Mouse (Mus musculus) midbrain, embryonic 12.5 days (tissue): ENCODE results near the gene Stk32b. TPM values are rescaled to one million over a fixed set of nuclear protein-coding genes. Genes with fewer than 3 reads are reported as not detected.

ENCODE experiments used
- ATAC-seq: fragments of 200-750 bp; cut with Nextera tagmentation; 2 replicates; pipeline ENCODE4 v1.8.0; 2017; ENCODE audit warnings: low read depth, moderate TSS enrichment, moderate library complexity; ENCODE audit not compliant: low FRiP score
- H3K27ac ChIP-seq: fragments of 300-500 bp; sonication (generic); replicated peaks from 2 replicates; pipeline ENCODE4 v1.5.1; 2016; ENCODE audit warnings: mild to moderate bottlenecking
- H3K27me3 ChIP-seq: fragments of 300-500 bp; sonication (generic); 2 replicates; pipeline ENCODE4 v1.6.1; 2016; ENCODE audit warnings: mild to moderate bottlenecking
- H3K36me3 ChIP-seq: fragments of 300-500 bp; sonication (generic); 2 replicates; pipeline ENCODE4 v1.6.1; 2016
- H3K4me1 ChIP-seq: fragments of 300-500 bp; sonication (generic); 2 replicates; pipeline ENCODE4 v1.6.1; 2016
- H3K4me2 ChIP-seq: fragments of 300-500 bp; sonication (generic); replicated peaks from 2 replicates; pipeline ENCODE4 v1.6.1; 2016; ENCODE audit warnings: mild to moderate bottlenecking, moderate library complexity
- H3K4me3 ChIP-seq: fragments of 300-500 bp; sonication (generic); 2 replicates; pipeline ENCODE4 v1.5.1; 2016; ENCODE audit warnings: mild to moderate bottlenecking
- H3K9ac ChIP-seq: fragments of 300-500 bp; sonication (generic); replicated peaks from 2 replicates; pipeline ENCODE4 v1.6.1; 2016; ENCODE audit warnings: mild to moderate bottlenecking, moderate library complexity
- H3K9me3 ChIP-seq: fragments of 300-500 bp; sonication (generic); 2 replicates; pipeline ENCODE4 v1.6.1; 2016; ENCODE audit warnings: mild to moderate bottlenecking
- WGBS: fragments of 180-500 bp; shearing (Covaris S2); methylation state at CpG from one replicate; pipeline ENCODE4 v1.1.7; 2016; 5-methylcytosine and 5-hydroxymethylcytosine counted together
- polyA plus RNA-seq: library from polyadenylated mRNA; unstranded; fragments of >200 nt; fragmentation: Nextera tagmentation; extraction: Ambion mirVana; gene quantifications from 2 replicates; pipeline ENCODE4 v1.2.1, GENCODE M21; 2016

Gene Stk32b
- polyA plus RNA-seq, 1 experiment from 2014 or later, result 5.9 TPM

DNA sequence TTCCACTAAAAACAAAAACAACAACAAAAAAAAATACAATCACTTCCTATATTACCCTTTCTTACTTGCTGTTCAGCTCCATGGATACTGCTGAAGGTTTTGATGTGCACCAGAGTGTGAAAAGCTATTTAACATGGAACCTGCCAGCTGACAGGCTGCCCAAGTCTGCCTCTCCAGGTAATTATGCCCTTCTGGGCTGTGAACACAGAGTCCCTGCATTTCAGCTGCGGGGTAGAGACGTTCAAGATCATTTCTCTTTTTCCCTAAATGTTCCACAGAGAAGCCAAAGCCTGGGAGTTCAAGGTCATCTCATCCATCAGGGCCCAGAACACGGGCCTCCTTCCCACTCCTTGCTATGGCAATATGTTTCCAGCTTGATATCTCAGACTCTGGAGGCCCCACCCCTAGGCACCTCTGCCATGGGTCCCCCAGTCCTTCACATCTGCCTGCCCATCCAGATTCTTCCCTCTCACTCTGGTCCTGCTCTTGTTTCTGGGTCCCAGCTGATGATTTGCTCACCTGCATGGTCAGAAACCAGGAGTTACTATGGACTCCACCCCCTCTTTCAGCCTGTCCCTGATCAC is 244.9 kb downstream of the Stk32b start:
- H3K4me2 ChIP-seq, result no peak overlapping the region
- H3K4me1 ChIP-seq, result no peaks in the 10 kb centered on the region
- no peak overlapping the region for H3K27ac ChIP-seq
- H3K9me3 ChIP-seq, result no peaks in the 10 kb centered on the region
- no peaks in the 10 kb centered on the region for H3K36me3 ChIP-seq
- ATAC-seq, result no peak
- H3K27me3 ChIP-seq, result no peaks in the 10 kb centered on the region
- 82% methylated on average over 3 of the region's 3 CpGs for WGBS
- H3K9ac ChIP-seq, result no peak overlapping the region
- H3K4me3 ChIP-seq, result no peak overlapping the region

DNA sequence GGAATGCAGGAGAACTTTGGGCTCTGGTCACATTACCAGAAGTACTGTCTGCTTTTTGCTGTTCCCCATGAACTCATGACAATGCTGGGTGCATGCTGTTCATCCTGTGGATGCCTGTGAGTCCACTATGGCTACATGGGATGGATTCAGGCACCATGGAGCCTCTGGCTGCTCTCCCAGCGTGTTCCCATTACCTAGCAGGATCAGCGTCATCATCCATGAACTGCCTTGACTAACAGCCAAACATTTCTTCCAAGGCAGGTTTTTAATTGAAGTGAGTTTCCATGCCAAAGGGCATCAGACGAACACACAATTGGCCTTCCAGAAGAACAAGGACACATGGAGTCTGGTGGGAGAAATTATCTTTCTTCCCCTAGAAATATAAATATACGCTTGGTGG is 245.4 kb downstream of the Stk32b start:
- no peak for ATAC-seq
- no peak overlapping the region for H3K4me2 ChIP-seq
- WGBS, result 80% methylated on average over 4 of the region's 4 CpGs

DNA sequence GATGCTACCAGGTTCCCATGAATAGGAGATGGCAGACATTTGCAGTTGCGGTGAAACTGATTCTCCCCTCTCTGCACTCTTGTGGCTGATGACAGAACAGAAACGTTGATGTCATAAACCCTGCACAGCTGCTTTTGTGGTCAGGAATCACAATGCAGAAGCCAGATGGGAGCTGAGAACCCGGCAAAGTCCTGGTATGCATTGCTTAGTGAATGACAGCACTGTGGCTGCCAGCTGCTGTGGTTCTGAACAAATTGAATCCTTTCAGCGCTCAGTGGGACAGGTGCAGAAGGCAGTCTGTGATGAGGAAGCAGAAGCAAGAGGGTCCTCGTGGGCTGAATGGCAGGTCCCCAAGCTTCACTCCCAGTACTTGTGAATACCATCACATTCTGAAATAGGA is 247.9 kb downstream of the Stk32b start:
- ATAC-seq, result no peak
- 76% methylated on average over 5 of the region's 5 CpGs for WGBS
- no peak overlapping the region for H3K4me2 ChIP-seq
- no peaks in the 10 kb centered on the region for H3K27me3 ChIP-seq
- H3K27ac ChIP-seq, result no peak overlapping the region
- H3K9me3 ChIP-seq, result no peaks in the 10 kb centered on the region
- no peaks in the 10 kb centered on the region for H3K36me3 ChIP-seq
- no peaks in the 10 kb centered on the region for H3K4me1 ChIP-seq
- H3K4me3 ChIP-seq, result no peak overlapping the region
- H3K9ac ChIP-seq, result no peak overlapping the region

More for the DNA sequence above, 245.4 kb downstream of the Stk32b start:
- Histone ChIP-seq H3K27ac (no peak overlapping the region), H3K36me3 (no peaks in the 10 kb centered on the region), H3K9ac (no peak overlapping the region), H3K9me3 (no peaks in the 10 kb centered on the region), H3K4me3 (no peak overlapping the region), H3K4me1 (no peaks in the 10 kb centered on the region), H3K27me3 (no peaks in the 10 kb centered on the region)

DNA sequence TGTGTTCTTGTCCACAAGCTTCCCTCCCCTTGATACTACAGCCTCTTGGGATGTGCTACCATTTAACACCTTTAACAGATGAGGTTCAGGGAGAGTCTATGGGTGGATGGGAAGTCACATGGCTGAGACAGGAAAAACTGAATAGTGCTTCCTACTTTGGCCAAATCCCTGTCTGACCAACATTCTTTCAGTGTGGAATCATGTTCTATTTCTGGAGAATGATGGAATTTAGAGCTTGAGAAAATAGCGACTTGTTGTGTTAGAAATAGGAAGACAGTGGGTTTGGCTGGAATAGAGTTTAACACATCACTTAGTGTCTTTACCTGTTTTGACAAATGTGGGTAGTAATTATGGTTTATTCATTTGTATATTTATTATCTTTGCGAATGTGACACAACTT is 249.3 kb downstream of the Stk32b start:
- H3K9ac ChIP-seq, result no peak overlapping the region
- no peaks in the 10 kb centered on the region for H3K27me3 ChIP-seq
- no peaks in the 10 kb centered on the region for H3K4me1 ChIP-seq
- H3K4me2 ChIP-seq, result no peak overlapping the region
- H3K4me3 ChIP-seq, result no peak overlapping the region
- no peaks in the 10 kb centered on the region for H3K36me3 ChIP-seq
- no peak for ATAC-seq
- WGBS, result 82% methylated on average over 2 of the region's 2 CpGs
- H3K9me3 ChIP-seq, result no peaks in the 10 kb centered on the region
- H3K27ac ChIP-seq, result no peak overlapping the region

DNA sequence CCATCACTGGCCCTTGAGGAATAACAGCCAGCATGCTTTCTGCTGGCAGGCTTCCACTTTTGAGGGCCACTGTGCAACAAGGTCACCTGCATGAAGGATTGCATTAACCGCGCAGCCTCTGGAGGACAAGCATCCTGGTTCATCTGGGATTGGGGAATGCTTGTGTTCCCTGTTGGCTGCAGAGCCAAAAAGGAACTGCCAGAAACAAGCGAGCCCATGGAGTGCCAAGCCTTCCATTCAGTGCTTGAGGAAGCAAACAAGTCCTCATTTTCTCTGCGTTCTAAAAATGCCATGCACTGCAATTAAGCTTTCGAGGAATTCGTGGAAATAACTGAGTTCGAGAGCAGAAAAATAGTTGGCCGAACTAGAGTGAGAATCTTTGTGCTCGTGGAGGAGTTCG is 251.5 kb downstream of the Stk32b start:
- no peak for ATAC-seq
- WGBS, result 93% methylated on average over 10 of the region's 10 CpGs

DNA sequence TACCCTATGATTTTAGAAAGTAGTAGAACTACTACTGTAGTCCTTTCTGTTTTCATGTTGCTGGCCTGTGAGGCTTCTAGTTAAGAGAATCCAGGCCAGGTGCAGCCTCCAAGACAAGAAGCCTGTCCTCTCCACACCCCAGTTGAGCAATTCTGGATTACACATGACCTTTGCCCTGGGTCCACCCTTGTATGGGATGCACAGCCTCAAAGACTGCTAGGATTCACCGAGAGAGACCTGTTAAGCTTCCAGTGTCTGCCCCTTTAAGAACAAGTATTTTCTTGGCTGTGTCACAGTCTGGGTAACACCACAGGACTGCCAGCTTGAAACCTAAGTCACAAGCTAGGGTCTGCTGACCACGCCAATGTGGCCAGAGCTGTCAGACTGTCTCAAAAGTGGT is 258.7 kb downstream of the Stk32b start:
- no peaks in the 10 kb centered on the region for H3K9me3 ChIP-seq
- ATAC-seq, result no peak
- 72% methylated on average over 2 of the region's 2 CpGs for WGBS

More for the DNA sequence above, 251.5 kb downstream of the Stk32b start:
- Histone ChIP-seq H3K9me3 (no peaks in the 10 kb centered on the region), H3K27me3 (no peaks in the 10 kb centered on the region), H3K4me1 (no peaks in the 10 kb centered on the region), H3K4me3 (no peak overlapping the region), H3K27ac (no peak overlapping the region), H3K36me3 (no peaks in the 10 kb centered on the region), H3K4me2 (no peak overlapping the region), H3K9ac (no peak overlapping the region)

DNA sequence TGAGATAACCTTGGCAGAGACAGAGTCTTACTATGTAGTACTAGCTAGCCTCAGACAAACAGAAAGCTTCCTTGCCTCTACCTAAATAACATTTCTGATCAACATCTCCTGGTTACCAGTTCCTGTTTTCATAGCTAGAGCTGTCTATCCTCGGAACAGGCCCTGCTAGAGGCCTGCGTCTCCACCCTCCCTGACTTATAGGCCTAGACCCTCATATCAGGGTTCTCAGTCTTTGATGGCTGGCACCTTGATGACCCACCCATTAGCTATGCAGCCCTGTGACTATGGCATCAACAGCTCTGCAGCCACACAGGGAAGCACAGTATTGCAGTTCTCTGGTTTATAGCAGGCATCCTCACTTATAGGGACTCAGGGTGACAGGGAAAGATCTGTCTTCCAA is 259.1 kb downstream of the Stk32b start:
- Histone ChIP-seq H3K27ac (no peak overlapping the region), H3K9ac (no peak overlapping the region), H3K36me3 (no peaks in the 10 kb centered on the region), H3K4me2 (no peak overlapping the region), H3K4me1 (no peaks in the 10 kb centered on the region), H3K4me3 (no peak overlapping the region), H3K9me3 (no peaks in the 10 kb centered on the region), H3K27me3 (no peaks in the 10 kb centered on the region)
- WGBS, result 86% methylated on average over 2 of the region's 2 CpGs
- no peak for ATAC-seq

More for the DNA sequence above, 258.7 kb downstream of the Stk32b start:
- H3K4me2 ChIP-seq, result no peak overlapping the region
- no peak overlapping the region for H3K9ac ChIP-seq
- H3K4me3 ChIP-seq, result no peak overlapping the region
- no peaks in the 10 kb centered on the region for H3K27me3 ChIP-seq
- H3K27ac ChIP-seq, result no peak overlapping the region
- H3K4me1 ChIP-seq, result no peaks in the 10 kb centered on the region
- no peaks in the 10 kb centered on the region for H3K36me3 ChIP-seq

DNA sequence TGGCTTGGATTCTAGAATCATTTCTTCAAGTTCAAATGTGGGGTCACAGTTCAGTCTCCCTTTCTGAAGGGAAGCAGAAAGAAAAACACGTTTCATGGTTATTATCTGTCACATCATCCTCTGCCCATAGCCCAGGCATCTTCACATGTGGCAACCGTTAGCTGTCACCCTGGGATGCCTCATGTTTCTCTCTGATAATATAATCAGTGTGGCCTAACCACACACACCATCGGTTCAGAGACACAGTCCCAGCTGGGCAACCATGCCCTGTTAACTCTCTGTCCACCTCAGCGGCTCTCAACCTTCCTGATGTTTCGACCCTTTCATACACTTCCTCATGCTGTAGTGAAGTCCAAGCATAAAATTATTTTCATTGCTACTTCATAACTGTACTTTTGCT is 259.8 kb downstream of the Stk32b start:
- Histone ChIP-seq H3K4me1 (no peaks in the 10 kb centered on the region), H3K27ac (no peak overlapping the region), H3K27me3 (no peaks in the 10 kb centered on the region), H3K9me3 (no peaks in the 10 kb centered on the region), H3K36me3 (no peaks in the 10 kb centered on the region), H3K9ac (no peak overlapping the region), H3K4me3 (no peak overlapping the region), H3K4me2 (no peak overlapping the region)
- no peak for ATAC-seq
- 86% methylated on average over 5 of the region's 5 CpGs for WGBS

DNA sequence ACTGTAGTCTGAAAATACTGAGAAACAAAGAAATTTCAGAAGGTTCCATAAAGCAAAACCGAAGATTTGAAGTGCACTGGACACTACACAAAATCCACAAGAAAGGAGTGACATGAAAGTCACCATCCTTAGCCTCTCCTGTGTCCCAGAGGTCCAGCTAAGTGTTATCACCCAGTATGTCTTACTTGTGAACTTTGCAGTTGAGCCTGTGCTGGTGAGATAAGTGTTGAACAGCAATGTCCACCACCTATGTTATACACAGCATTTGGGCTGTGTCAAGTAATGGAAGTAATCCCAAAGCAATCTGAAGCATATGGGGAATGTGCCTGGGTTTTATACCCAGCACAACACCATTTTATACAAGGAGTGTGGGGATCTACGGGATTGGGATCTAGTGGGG is 260.4 kb downstream of the Stk32b start:
- no peaks in the 10 kb centered on the region for H3K4me1 ChIP-seq
- H3K9ac ChIP-seq, result no peak overlapping the region
- no peak overlapping the region for H3K4me2 ChIP-seq
- no peaks in the 10 kb centered on the region for H3K36me3 ChIP-seq
- H3K9me3 ChIP-seq, result no peaks in the 10 kb centered on the region
- ATAC-seq, result no peak
- 80% methylated on average over 2 of the region's 2 CpGs for WGBS
- no peak overlapping the region for H3K27ac ChIP-seq
- no peaks in the 10 kb centered on the region for H3K27me3 ChIP-seq
- H3K4me3 ChIP-seq, result no peak overlapping the region

DNA sequence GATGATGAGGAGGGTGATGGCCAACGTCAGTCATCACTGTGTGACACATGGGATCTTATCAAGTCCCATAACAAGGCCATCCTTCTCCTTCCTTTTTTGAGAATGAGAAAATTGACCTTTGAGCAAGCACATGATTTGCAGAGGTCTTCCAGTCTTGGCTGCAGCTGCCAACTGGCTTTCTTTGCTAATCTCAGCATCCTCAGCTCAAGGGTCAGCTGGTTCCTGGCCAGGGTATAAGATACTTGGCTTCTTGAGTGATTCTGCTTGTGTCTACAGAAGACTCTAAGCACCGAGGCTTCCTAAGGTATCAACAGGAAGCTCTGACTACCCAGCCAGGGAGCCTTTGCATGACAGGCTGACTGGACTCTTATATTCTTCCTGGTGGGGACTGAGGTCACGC is 269.4 kb downstream of the Stk32b start:
- ATAC-seq, result no peak
- WGBS, result 83% methylated on average over 3 of the region's 3 CpGs
- Histone ChIP-seq H3K9me3 (no peaks in the 10 kb centered on the region), H3K27me3 (no peaks in the 10 kb centered on the region), H3K9ac (no peak overlapping the region), H3K27ac (no peak overlapping the region), H3K4me3 (no peak overlapping the region), H3K36me3 (no peaks in the 10 kb centered on the region), H3K4me2 (no peak overlapping the region), H3K4me1 (no peaks in the 10 kb centered on the region)

DNA sequence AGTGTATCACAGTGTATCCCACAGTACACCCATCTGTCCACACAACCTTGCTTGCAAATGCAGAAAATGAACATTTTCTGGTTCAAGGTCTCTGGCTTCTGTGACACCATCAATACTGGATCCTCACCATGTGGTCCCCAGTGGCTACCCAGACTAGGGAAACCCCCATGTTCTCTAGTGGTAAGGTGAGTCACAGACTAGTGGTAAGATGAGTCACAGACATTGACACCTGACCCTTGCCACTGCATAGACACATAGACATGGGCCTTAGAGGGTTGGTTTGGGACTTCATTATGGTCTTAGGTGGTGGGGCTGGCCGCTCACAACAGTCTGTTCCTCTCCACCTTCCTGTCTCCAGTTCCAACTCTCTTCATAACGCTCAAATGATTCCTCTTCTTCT is 274.2 kb downstream of the Stk32b start:
- H3K36me3 ChIP-seq, result no peaks in the 10 kb centered on the region
- ATAC-seq, result no peak
- no peak overlapping the region for H3K4me2 ChIP-seq
- no peaks in the 10 kb centered on the region for H3K9me3 ChIP-seq
- no peaks in the 10 kb centered on the region for H3K27me3 ChIP-seq
- H3K9ac ChIP-seq, result no peak overlapping the region
- no peaks in the 10 kb centered on the region for H3K4me1 ChIP-seq
- H3K27ac ChIP-seq, result no peak overlapping the region
- H3K4me3 ChIP-seq, result no peak overlapping the region
- 74% methylated on average over 2 of the region's 2 CpGs for WGBS

DNA sequence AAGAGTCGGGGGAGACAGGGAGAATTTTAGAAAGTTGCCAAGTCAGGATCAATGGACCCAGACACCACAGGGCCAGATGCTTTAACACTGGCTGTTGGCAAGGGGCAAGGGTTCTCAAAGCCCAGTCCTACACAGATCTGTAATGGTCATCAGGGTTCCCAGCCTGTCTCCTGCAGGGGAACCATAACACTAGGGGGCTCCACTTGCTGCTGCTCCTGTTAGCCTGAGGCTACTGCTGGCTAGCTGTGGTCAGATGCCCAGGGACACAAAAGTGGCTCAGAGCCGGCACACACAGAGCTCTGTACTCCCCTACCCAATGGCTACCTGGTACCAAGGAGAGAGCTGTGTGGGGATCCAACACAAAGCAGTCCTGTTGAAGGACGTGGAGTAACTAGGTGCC is 281.6 kb downstream of the Stk32b start:
- H3K9ac ChIP-seq, result no peak overlapping the region
- H3K4me2 ChIP-seq, result no peak overlapping the region
- ATAC-seq, result no peak
- H3K36me3 ChIP-seq, result no peaks in the 10 kb centered on the region
- no peak overlapping the region for H3K27ac ChIP-seq
- H3K27me3 ChIP-seq, result no peaks in the 10 kb centered on the region
- H3K9me3 ChIP-seq, result no peaks in the 10 kb centered on the region
- H3K4me3 ChIP-seq, result no peak overlapping the region
- H3K4me1 ChIP-seq, result no peaks in the 10 kb centered on the region
- WGBS, result 75% methylated on average over 3 of the region's 3 CpGs

DNA sequence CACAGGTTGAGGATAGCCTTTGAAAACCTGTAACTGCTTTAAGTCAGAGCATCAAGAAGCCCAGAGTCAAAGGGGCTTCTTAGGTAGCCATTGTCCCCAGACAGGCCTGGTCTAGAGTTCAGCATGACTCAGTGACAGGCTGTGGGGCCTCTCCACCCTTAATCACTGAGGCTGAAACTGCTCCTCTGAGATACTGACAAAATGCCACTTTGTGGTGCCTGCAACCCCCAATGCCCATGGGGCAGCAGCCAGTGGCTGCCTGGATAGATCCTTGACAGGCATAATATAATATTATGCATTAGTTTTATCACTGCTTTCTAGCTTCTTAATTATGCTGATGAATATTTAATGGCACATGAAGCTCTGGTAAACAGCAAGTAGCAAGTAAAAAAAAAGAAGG is 289.8 kb downstream of the Stk32b start:
- no peak overlapping the region for H3K4me3 ChIP-seq
- no peaks in the 10 kb centered on the region for H3K36me3 ChIP-seq
- H3K27me3 ChIP-seq, result no peaks in the 10 kb centered on the region
- no peaks in the 10 kb centered on the region for H3K9me3 ChIP-seq
- H3K4me1 ChIP-seq, result no peaks in the 10 kb centered on the region
- no peak overlapping the region for H3K4me2 ChIP-seq
- H3K9ac ChIP-seq, result no peak overlapping the region
- H3K27ac ChIP-seq, result no peak overlapping the region
- no peak for ATAC-seq
